Mouse (Mus musculus) retina, adult 2 months (tissue): Measurements from ENCODE around the gene Asz1.

Source experiments
- DNase-seq: peaks from one replicate; pipeline ENCODE4 v3.0.0-alpha.2; 2012; ENCODE audit warnings: low read depth, low spot score

The Asz1 gene

DNA sequence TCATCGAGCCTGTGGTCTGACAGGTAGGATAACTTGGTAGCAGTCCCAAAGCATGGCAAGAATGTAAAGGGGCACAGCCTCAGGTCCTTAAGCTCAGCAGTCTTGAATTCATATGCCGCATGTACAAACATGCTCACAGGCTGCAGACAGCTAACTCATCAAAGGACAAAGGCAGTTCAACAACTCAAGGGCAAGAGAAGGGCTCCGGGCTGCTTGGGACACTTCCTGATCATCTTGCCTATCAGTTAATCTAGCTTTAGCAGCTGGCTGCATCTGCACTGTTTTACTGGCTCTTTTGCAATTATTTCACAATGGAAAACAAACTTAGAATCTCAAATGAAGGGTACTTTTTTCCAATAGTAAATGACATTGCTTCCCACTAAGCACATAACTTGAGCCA, 101.5 kb downstream of the Asz1 start:
- no peak for DNase-seq

DNA sequence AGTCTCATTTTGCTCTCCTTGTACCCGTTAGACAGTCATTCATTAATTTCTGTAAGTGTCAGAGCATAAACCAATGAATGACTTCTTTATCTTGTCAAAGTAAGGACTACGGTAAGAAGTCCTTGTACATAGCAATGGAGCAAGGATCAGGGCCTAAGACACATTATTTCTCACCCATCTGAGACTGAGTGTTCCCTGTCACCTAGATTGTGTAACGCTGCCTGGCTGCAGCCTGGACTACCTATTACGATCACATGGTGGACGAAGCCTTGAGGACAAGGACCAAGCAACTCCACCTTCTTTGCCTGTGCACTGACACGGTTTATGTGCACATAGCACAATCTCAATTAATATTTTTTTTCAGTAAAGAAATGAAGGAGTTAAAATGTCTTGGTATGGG, 106.8 kb downstream of the Asz1 start:
- no peak for DNase-seq
